Mouse (Mus musculus) small intestine, adult 2 months (tissue): ENCODE measurements around the gene Urb1.

Experiments used
- CTCF ChIP-seq: fragments of 200-500 bp; IDR thresholded peaks from 2 replicates; pipeline ENCODE4 v1.5.1; 2012; ENCODE audit warnings: low read depth, mild to moderate bottlenecking, control low read depth, inconsistent platforms, low read length, moderate library complexity, mixed read lengths; ENCODE audit not compliant: insufficient replicate concordance, insufficient read length; ENCODE audit errors: extremely low read depth
- POLR2A ChIP-seq: fragments of 200-500 bp; IDR thresholded peaks from 2 replicates; pipeline ENCODE4 v1.6.1; 2012; ENCODE audit warnings: low read depth, mild to moderate bottlenecking, control low read depth, inconsistent platforms, low read length, moderate library complexity

- TF ChIP-seq POLR2A, result no peak
- TF ChIP-seq CTCF, result no peak
Observed at GRCm38 (mm10) chr16:90760515-90760914, 49.7 kb downstream of the Urb1 start.
